Mouse (Mus musculus) heart, adult 2 months (tissue): ENCODE data around the gene Rnf141.
A peak's percentile ranks its signal among the peaks of the same experiment; 100 is the strongest.

Experiments used
- CTCF ChIP-seq: fragments of 200-600 bp; IDR thresholded peaks from 2 replicates; pipeline ENCODE4 v1.8.1; 2022; ENCODE audit warnings: antibody characterized with exemption, mild to moderate bottlenecking, moderate library complexity
- POLR2A ChIP-seq: fragments of 200-500 bp; IDR thresholded peaks from 2 replicates; pipeline ENCODE4 v1.6.1; 2011; ENCODE audit warnings: mild to moderate bottlenecking, low read depth, low read length, control low read depth; ENCODE audit not compliant: insufficient read depth

DNA sequence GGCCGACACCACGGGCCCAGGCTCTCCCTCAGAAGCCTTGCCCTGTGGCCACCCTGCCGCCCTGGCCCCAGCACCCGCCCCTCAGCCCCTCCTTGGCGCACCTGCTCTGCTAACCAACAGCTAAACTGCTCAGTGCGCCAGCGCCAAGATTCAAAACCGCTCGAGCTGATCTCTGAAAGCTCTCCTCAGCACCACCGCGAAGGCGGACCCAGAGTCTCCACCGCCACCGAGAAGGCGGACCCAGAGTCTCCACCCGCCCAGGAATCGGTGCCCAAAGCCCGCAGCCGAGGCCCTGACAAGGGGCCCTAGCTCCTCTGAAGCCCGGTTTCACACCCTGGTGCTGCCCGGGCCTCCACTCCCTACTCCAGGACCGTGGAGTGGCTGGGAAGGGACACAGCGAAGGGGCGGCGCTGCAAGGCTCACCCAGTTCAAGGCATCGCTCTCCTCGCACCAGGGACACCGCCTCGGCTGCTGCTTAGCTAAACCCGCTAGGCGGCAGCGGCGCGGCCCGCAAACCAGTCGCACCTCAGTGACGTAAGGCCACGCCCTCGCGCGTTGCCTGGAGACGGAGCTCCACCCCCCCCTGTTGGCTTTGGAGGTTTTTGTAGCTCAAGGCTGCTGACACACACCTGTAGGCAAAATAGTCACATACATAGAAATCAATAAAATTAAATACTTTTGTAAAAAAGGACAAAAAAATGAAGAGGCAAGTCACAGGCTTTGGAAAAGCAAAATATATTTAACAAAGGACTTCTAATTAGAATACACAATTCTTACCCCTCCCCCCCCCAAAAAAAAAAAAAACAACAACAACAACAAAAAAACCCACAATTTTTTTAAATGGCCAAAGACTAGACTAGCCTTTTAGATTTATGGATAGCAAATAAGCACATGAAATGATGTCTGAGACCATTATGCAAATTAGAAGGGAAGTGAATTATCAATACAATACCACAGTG is at the start of gene Rnf141:
- TF ChIP-seq CTCF (peak; percentile 80), POLR2A (peak; percentile 85)
